Mouse (Mus musculus) cortical plate, adult 2 months (tissue): ENCODE data around the gene Kif5a.

Experiments
- CTCF ChIP-seq: fragments of 200-500 bp; IDR thresholded peaks from 2 replicates; pipeline ENCODE4 v1.5.1; 2011; ENCODE audit warnings: mild to moderate bottlenecking, control low read depth, low read length; ENCODE audit not compliant: insufficient read depth; ENCODE audit errors: extremely low read depth
- POLR2A ChIP-seq: fragments of 200-500 bp; IDR thresholded peaks from 2 replicates; pipeline ENCODE4 v1.6.1; 2011; ENCODE audit warnings: mild to moderate bottlenecking, low read length, control low read depth; ENCODE audit not compliant: insufficient read depth; ENCODE audit errors: extremely low read depth

DNA sequence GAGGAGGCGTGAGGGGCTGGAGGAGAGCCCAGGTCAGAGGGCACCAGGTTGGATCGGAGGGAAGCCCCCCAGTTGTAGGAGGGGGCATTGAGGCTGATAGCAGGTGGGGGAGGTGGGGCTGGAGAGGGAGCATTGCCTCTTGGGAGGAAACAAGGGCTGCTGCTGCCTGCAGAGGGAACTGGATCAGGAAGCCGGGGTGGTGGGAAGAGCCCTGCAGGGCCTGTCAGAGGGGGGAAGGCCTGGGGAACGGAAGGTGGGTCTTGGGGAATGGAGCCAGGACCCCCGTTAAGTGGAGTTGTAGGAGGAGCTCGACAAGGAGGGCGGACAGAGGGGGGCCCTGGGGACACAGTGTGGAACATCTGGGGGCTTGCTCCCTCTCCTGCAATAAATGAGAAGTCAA, 23.0 kb upstream of the Kif5a start:
- TF ChIP-seq CTCF (no peak), POLR2A (no peak)
